Mouse (Mus musculus): ENCODE data around the gene Ifit2. TPM values are rescaled to one million over a fixed set of nuclear protein-coding genes. Genes with fewer than 3 reads are reported as not detected.
"Not testable (repeated sequence)": the region's sequence is repeated elsewhere in the genome, so short reads cannot be mapped to it uniquely, and the experiment has no call there.

The Ifit2 gene
- polyA plus RNA-seq, 1 experiment from 2014 or later, result 7.9 TPM

DNA sequence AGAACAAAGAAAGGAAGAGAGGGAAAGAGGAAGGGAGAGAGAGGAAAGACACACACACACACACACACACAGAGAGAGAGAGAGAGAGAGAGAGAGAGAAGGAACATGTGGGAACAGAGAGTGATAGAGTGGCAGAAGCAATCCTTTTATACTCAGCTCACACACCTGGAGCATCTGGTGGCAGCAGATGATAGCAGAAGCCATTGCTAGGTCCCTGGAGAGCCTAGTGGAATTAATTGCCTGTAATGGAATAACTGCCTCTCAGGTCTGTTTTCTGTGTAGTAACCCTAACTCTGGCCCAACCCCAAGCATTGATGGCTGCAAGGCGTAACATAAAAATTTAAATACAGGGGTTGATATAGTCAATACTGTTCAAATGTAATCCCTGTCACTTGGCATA, 20.6 kb downstream of the Ifit2 start:
- no peak for ATAC-seq (ENCODE audit: low FRiP score, low TSS enrichment)
- Histone ChIP-seq H3K9ac (replicated peaks; ENCODE audit: low read length) (no peak overlapping the region), H3K9me3 (ENCODE audit: control insufficient read depth, low read length) (no peaks in the 10 kb centered on the region), H3K36me3 (ENCODE audit: control insufficient read depth, insufficient read depth, low read length) (no peaks in the 10 kb centered on the region), H3K27ac (replicated peaks; ENCODE audit: low read depth, low read length) (no peak overlapping the region), H3K4me3 (replicated peaks; ENCODE audit: low read depth, low read length) (no peak overlapping the region), H3K4me1 (ENCODE audit: control insufficient read depth, insufficient read depth, low read length) (no peaks in the 10 kb centered on the region), H3K4me2 (ENCODE audit: low read length) (no peak overlapping the region), H3K27me3 (ENCODE audit: control insufficient read depth, insufficient read depth, low read length) (no peaks in the 10 kb centered on the region)
- 80% methylated on average over 1 of the region's 1 CpGs for WGBS
- peak; percentile 29 for DNase-seq

DNA sequence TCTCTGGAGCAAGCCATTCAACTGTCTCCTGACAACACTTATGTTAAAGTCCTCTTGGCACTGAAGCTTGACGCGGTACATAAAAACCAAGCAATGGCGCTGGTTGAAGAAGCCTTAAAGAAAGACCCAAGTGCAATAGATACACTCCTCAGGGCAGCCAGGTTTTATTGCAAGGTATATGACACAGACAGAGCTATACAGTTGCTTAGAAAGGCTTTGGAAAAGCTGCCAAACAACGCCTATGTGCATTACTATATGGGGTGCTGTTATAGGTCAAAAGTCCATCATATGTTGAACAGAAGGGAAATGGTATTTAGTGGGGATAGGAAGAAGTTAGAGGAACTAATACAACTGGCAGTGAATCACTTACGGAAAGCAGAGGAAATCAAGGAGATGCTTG, 23.2 kb downstream of the Ifit2 start:
- no peaks in the 10 kb centered on the region for H3K9me3 ChIP-seq (ENCODE audit: control insufficient read depth, low read length)
- H3K36me3 ChIP-seq (ENCODE audit: control insufficient read depth, insufficient read depth, low read length), result no peaks in the 10 kb centered on the region
- H3K27me3 ChIP-seq (ENCODE audit: control insufficient read depth, insufficient read depth, low read length), result no peaks in the 10 kb centered on the region
- 96% methylated on average over 5 of the region's 5 CpGs for whole genome bisulfite sequencing
- no peak overlapping the region for H3K4me2 ChIP-seq (ENCODE audit: low read length)
- H3K9ac ChIP-seq (replicated peaks; ENCODE audit: low read length), result no peak overlapping the region
- H3K4me3 ChIP-seq (replicated peaks; ENCODE audit: low read depth, low read length), result no peak overlapping the region
- DNase-seq (no peak), ATAC-seq (ENCODE audit: low FRiP score, low TSS enrichment) (no peak)
- H3K27ac ChIP-seq (replicated peaks; ENCODE audit: low read depth, low read length), result no peak overlapping the region
- no peaks in the 10 kb centered on the region for H3K4me1 ChIP-seq (ENCODE audit: control insufficient read depth, insufficient read depth, low read length)

DNA sequence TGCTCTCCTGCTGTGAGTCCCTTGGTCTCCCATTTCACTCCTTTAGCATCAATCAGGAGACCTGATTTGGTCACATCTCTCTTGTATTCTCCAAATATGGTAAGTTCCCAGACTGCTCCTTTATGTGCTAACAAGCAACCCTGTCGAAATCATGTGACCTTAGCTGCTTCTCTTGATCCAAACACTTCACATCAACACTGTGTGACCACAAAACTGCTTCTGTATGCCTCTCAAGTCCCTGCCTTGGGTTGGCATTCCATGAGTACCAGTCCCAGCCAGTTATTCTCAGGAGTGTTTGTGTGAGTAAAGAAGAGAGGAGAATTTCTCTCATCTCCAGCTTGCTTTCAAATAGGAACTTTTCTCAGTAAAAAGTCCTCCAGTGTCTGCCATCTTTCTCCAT, 26.6 kb downstream of the Ifit2 start:
- Histone ChIP-seq H3K27me3 (ENCODE audit: control insufficient read depth, insufficient read depth, low read length) (no peaks in the 10 kb centered on the region), H3K4me3 (replicated peaks; ENCODE audit: low read depth, low read length) (no peak overlapping the region), H3K36me3 (ENCODE audit: control insufficient read depth, insufficient read depth, low read length) (no peaks in the 10 kb centered on the region), H3K9me3 (ENCODE audit: control insufficient read depth, low read length) (no peaks in the 10 kb centered on the region), H3K27ac (replicated peaks; ENCODE audit: low read depth, low read length) (no peak overlapping the region), H3K4me2 (ENCODE audit: low read length) (no peak overlapping the region), H3K9ac (replicated peaks; ENCODE audit: low read length) (no peak overlapping the region), H3K4me1 (ENCODE audit: control insufficient read depth, insufficient read depth, low read length) (no peaks in the 10 kb centered on the region)
- WGBS, result 68% methylated on average over 1 of the region's 1 CpGs
- DNase-seq, result no peak
- ATAC-seq (ENCODE audit: low FRiP score, low TSS enrichment), result no peak

DNA sequence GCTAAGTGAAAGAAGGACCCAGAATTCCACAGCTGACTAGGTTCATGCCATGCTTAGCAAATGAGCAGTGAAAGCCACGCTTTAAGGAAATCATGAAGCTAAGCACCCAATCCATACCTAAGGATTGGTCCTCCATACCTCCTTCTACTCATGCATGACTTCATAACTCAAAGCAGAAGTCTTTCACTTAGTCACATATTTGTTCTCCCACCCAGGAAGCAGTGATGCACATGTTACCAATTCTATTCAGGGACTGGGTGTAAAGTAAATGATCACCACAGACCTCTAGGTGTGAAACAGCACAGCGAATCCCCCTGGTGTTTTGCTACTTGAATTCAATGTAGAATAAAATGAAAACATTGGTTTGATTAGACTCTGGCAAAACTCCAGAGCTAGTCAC, 32.2 kb downstream of the Ifit2 start:
- 91% methylated on average over 2 of the region's 2 CpGs for WGBS
- DNase-seq, result not testable (repeated sequence)

DNA sequence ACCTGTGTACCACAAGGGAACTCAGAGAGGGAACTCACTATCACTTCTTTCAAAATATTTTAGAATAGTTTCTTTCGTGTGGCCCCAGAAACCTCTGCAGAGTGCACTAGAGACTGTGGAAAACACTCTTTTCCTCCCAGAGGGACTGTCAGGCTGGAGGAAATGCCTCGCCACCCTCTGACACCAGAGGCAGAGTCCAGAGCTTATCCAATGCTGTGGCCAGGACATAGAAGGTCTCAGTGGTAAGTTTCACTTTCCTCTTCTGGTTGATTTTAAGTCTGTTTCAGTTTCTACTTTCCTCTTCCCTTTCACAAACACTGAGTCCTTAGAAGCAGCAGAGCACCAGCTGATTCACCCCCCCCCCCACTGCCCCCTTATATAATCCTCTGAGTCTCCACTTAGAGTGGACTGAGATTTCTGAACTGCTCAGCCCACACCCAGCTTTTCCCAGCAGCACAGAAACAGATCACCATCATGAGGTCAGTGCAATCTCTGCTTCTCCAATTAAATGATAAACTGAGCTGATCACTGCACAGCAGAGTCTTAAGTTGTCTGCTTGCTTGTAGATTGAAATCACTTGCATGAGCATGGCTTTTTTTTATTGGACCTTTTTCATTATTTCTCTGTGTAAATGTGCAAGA, 32.8 kb downstream of the Ifit2 start, which contains the start of gene Ifit3:
TSS of gene Ifit3 (plus strand) at position 406 of the 641 bp plus-strand sequence.
- H3K36me3 ChIP-seq (ENCODE audit: control insufficient read depth, insufficient read depth, low read length); H3K4me2 ChIP-seq (ENCODE audit: low read length); H3K4me1 ChIP-seq (ENCODE audit: control insufficient read depth, insufficient read depth, low read length); H3K27ac ChIP-seq (replicated peaks; ENCODE audit: low read depth, low read length); ATAC-seq (ENCODE audit: low FRiP score, low TSS enrichment); H3K4me3 ChIP-seq (replicated peaks; ENCODE audit: low read depth, low read length); H3K27me3 ChIP-seq (ENCODE audit: control insufficient read depth, insufficient read depth, low read length); DNase-seq; H3K9me3 ChIP-seq (ENCODE audit: control insufficient read depth, low read length); H3K9ac ChIP-seq (replicated peaks; ENCODE audit: low read length): not testable (repeated sequence)
- WGBS, result 68% methylated on average over 2 of the region's 2 CpGs

More for the DNA sequence above, 32.2 kb downstream of the Ifit2 start:
- ATAC-seq (ENCODE audit: low FRiP score, low TSS enrichment); H3K9me3 ChIP-seq (ENCODE audit: control insufficient read depth, low read length); H3K4me3 ChIP-seq (replicated peaks; ENCODE audit: low read depth, low read length); H3K4me2 ChIP-seq (ENCODE audit: low read length); H3K27ac ChIP-seq (replicated peaks; ENCODE audit: low read depth, low read length); H3K9ac ChIP-seq (replicated peaks; ENCODE audit: low read length); H3K36me3 ChIP-seq (ENCODE audit: control insufficient read depth, insufficient read depth, low read length); H3K27me3 ChIP-seq (ENCODE audit: control insufficient read depth, insufficient read depth, low read length); H3K4me1 ChIP-seq (ENCODE audit: control insufficient read depth, insufficient read depth, low read length): not testable (repeated sequence)

DNA sequence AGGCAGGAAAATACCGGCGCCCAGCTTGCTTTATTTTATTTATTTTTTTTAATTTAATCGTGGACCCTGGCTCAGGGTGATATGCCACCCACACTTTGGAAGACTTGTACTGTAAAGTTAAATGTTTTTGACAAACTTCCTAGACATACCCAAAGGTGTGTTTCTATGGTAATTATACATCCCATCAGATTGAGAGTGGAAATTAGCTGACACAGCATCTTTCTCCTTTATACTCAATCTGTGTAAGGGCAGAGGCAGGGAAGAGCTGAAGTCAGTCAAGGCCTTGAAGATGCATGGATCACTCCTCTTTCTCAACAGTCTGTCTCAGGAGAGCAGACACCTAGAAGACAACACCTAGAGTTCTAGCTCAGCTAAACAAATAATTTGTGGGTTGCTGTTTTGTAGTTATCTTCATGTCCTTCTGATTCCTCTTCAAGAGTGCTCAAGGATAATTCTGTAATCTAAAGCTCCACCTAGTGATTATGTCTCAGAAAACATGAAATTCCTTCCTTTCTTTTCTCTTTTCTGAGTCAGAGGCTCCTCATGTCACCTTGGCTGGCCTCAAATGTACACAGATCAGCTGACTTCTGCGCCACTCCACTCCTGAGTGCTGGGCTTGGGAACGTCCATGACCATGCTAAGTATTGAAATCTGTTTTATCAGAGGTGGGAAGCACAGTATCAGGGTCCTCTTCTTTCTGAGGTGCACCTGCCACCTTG, 35.4 kb downstream of the Ifit2 start:
- not testable (repeated sequence) for H3K4me1 ChIP-seq (ENCODE audit: control insufficient read depth, insufficient read depth, low read length); DNase-seq; H3K4me3 ChIP-seq (replicated peaks; ENCODE audit: low read depth, low read length); H3K36me3 ChIP-seq (ENCODE audit: control insufficient read depth, insufficient read depth, low read length); H3K9ac ChIP-seq (replicated peaks; ENCODE audit: low read length); H3K27me3 ChIP-seq (ENCODE audit: control insufficient read depth, insufficient read depth, low read length); H3K4me2 ChIP-seq (ENCODE audit: low read length); ATAC-seq (ENCODE audit: low FRiP score, low TSS enrichment); H3K9me3 ChIP-seq (ENCODE audit: control insufficient read depth, low read length); H3K27ac ChIP-seq (replicated peaks; ENCODE audit: low read depth, low read length)
- WGBS, result 80% methylated on average over 5 of the region's 5 CpGs

DNA sequence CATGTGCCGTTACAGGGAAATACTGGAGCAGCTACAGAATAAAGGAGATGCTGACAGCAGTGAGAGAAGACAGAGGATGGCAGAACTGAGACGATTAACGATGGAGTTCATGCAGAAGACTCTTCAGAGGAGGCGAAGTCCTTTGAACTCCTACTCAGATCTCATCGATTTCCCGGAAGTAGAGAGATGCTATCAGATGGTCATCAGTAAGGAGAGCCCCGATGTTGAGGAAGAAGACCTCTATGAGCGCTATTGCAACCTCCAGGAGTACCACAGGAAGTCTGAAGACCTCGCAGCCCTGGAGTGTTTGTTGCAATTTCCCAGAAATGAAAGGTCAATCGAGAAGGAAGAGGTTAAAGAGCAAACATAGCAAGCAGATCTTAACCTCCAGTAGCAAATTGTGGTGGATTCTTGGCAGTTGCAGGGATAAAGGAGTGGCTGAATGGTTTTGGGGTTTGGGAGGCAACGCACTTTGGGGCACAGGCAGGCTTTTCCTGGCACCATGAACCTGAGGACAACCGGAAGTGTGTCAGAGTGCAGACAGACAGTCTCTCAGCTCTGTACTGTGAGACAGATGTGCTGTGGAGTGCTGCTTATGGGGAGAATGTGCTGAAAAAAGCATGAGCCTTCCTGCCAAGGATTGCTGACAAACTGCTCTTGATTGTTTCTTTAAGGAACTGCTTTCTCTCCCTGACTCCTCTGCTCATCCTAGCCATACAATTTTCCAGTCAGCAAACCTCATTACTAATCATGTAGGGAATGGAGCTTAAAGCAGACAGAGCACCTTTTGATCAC, 37.6 kb downstream of the Ifit2 start:
- not testable (repeated sequence) for ATAC-seq (ENCODE audit: low FRiP score, low TSS enrichment); H3K4me1 ChIP-seq (ENCODE audit: control insufficient read depth, insufficient read depth, low read length); H3K9me3 ChIP-seq (ENCODE audit: control insufficient read depth, low read length); H3K4me3 ChIP-seq (replicated peaks; ENCODE audit: low read depth, low read length); H3K27me3 ChIP-seq (ENCODE audit: control insufficient read depth, insufficient read depth, low read length); H3K4me2 ChIP-seq (ENCODE audit: low read length); H3K9ac ChIP-seq (replicated peaks; ENCODE audit: low read length); H3K36me3 ChIP-seq (ENCODE audit: control insufficient read depth, insufficient read depth, low read length); H3K27ac ChIP-seq (replicated peaks; ENCODE audit: low read depth, low read length)
- peak; percentile 68 for DNase-seq
- WGBS, result 87% methylated on average over 6 of the region's 12 CpGs

DNA sequence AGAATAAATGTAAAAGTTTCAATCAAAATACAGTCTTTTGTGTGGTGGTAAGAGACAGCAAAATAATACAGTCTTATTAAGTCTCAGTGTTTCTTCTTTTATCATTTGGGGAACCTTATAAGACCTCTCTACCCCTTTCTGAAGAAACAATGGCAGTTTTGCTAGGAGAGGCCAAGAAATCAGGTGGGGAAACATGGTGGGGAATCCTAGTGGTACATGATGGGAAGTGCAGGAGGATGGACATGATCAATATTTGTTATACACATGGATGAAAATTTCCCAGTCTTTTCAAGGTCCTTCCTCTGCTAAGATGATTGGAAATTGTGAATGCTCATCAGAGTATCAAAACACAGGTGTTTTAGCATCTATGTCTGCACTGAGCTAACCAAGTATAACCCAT, 38.5 kb downstream of the Ifit2 start:
- no peak overlapping the region for H3K27ac ChIP-seq (replicated peaks; ENCODE audit: low read depth, low read length)

More for the DNA sequence above, 38.5 kb downstream of the Ifit2 start:
- Histone ChIP-seq H3K27me3 (ENCODE audit: control insufficient read depth, insufficient read depth, low read length) (no peaks in the 10 kb centered on the region), H3K9me3 (ENCODE audit: control insufficient read depth, low read length) (no peaks in the 10 kb centered on the region), H3K4me1 (ENCODE audit: control insufficient read depth, insufficient read depth, low read length) (0 out of 2 replicates have a peak, but pooled peaks cover 2% of the 10 kb centered on the region), H3K36me3 (ENCODE audit: control insufficient read depth, insufficient read depth, low read length) (no peaks in the 10 kb centered on the region), H3K4me2 (ENCODE audit: low read length) (no peak overlapping the region), H3K4me3 (replicated peaks; ENCODE audit: low read depth, low read length) (no peak overlapping the region), H3K9ac (replicated peaks; ENCODE audit: low read length) (no peak overlapping the region)
- no peak for DNase-seq
- ATAC-seq (ENCODE audit: low FRiP score, low TSS enrichment), result no peak
